ENCODE assay signal across 8 mouse cellular contexts in genomic region chr13:55329683-55330566, GRCm38 (mm10). TPM values are rescaled to one million over a fixed set of nuclear protein-coding genes. Genes with fewer than 3 reads are reported as not detected.
DNase-seq lines count a peak whose midpoint lies in the region; ATAC-seq and TF ChIP-seq lines count a peak whose summit lies in the region.

TSS of gene Mxd3 (minus strand) at chr13:55329823.

- peak within 1 kb of the TSS; percentile 79 for H3K9ac ChIP-seq in embryonic facial prominence, embryonic 11.5 days (replicated peaks; ENCODE audit: low read length)
- H3K9ac ChIP-seq in heart, adult 2 months (ENCODE audit: low read depth, low read length): peak within 1 kb of the TSS; percentile 51

- peaks cover 10% of the 10 kb centered on the region for H3K36me3 ChIP-seq in embryonic facial prominence, embryonic 11.5 days (replicated peaks; ENCODE audit: control insufficient read depth, insufficient read depth, low read depth, low read length)
- H3K36me3 ChIP-seq in heart, adult 2 months (ENCODE audit: control insufficient read depth, insufficient read depth, low read length): no peaks in the 10 kb centered on the region
- no peaks in the 10 kb centered on the region for H3K36me3 ChIP-seq in kidney, adult 2 months (ENCODE audit: control insufficient read depth, insufficient read depth, low read length)

- intact Hi-C loops in heart, adult 2 months (cut with DNase I): loop anchor here (2.0 to 10.0 kb wide), 2 partner anchors 33 to 225 kb away; partner anchors contain the start of genes Lman2, Uimc1 and Zfp346

- no peak for TF ChIP-seq CTCF in heart, adult 2 months (IDR thresholded peaks at IDR 0.05)
- no peak for TF ChIP-seq CTCF in kidney, adult 2 months (conservative IDR thresholded peaks at IDR 0.05; ENCODE audit: insufficient read depth, insufficient read length, low read depth, low read length)

- H3K4me2 ChIP-seq in embryonic facial prominence, embryonic 11.5 days (ENCODE audit: low read depth, low read length): peak within 1 kb of the TSS; percentile 87

- H3K4me1 ChIP-seq in embryonic facial prominence, embryonic 11.5 days (ENCODE audit: control insufficient read depth, insufficient read depth, low read length): peaks cover 7% of the 10 kb centered on the region
- H3K4me1 ChIP-seq in heart, adult 2 months (ENCODE audit: control insufficient read depth, insufficient read depth, low read length): peaks cover 2% of the 10 kb centered on the region; the same call in 1 of the 2 replicates
- H3K4me1 ChIP-seq in kidney, adult 2 months (ENCODE audit: control insufficient read depth, insufficient read depth, low read length): peaks cover 8% of the 10 kb centered on the region; the same call in 1 of the 2 replicates

- H3K27me3 ChIP-seq in embryonic facial prominence, embryonic 11.5 days (ENCODE audit: control insufficient read depth, insufficient read depth, low read length): no peaks in the 10 kb centered on the region
- H3K27me3 ChIP-seq in heart, adult 2 months (ENCODE audit: control insufficient read depth, insufficient read depth, low read length): no peaks in the 10 kb centered on the region
- H3K27me3 ChIP-seq in kidney, adult 2 months (replicated peaks; ENCODE audit: control insufficient read depth, insufficient read depth, low read length): no peaks in the 10 kb centered on the region

- peak within 1 kb of the TSS; percentile 55 for H3K4me3 ChIP-seq in embryonic facial prominence, embryonic 11.5 days (ENCODE audit: low read depth, low read length)
- peak within 1 kb of the TSS; percentile 60 for H3K4me3 ChIP-seq in heart, adult 2 months
- peak within 1 kb of the TSS; percentile 57 for H3K4me3 ChIP-seq in kidney, adult 2 months (ENCODE audit: insufficient read depth, low read depth, low read length)

- peak; percentile 74 for ATAC-seq in embryonic facial prominence, embryonic 11.5 days (replicated peaks; ENCODE audit: insufficient number of reproducible peaks, low FRiP score, low TSS enrichment, low read depth)

- no peak for TF ChIP-seq EP300 in heart, adult 2 months (IDR thresholded peaks at IDR 0.05; ENCODE audit: insufficient read depth, low read depth, low read length)

- no peaks in the 10 kb centered on the region for H3K79me2 ChIP-seq in heart, adult 2 months (replicated peaks; ENCODE audit: control insufficient read depth, insufficient read depth, low read length)

- H3K27ac ChIP-seq in embryonic facial prominence, embryonic 11.5 days (replicated peaks; ENCODE audit: low read depth, low read length): peak within 1 kb of the TSS; percentile 79
- no peak within 1 kb of the TSS for H3K27ac ChIP-seq in heart, adult 2 months
- H3K27ac ChIP-seq in kidney, adult 2 months (ENCODE audit: insufficient read depth, low read depth, low read length): no peak within 1 kb of the TSS

- H3K9me3 ChIP-seq in embryonic facial prominence, embryonic 11.5 days (replicated peaks; ENCODE audit: control insufficient read depth, low read length): no peaks in the 10 kb centered on the region

- DNase-seq in 416B (ENCODE audit: low read depth) (peak; percentile 95), liver (peak; percentile 94)
- DNase-seq in adrenal gland, postnatal 14 days: peak; percentile 90
- peak; percentile 92 for DNase-seq in embryonic facial prominence, embryonic 11.5 days (ENCODE audit: low spot score)
- peak; percentile 89 to 90 for DNase-seq in heart, adult 2 months
- DNase-seq in kidney, adult 2 months: peak; percentile 88
- peak; percentile 71 to 73 for DNase-seq in monocyte, adult 2 months (ENCODE audit: low read depth in 1 of 2, low spot score in 2 of 2)
- DNase-seq in spleen, postnatal 14 days (ENCODE audit: low spot score in 2 of 2): peak; percentile 79 to 83

- WGBS in embryonic facial prominence, embryonic 11.5 days: under 1% methylated on average over 76 of the region's 82 CpGs
- under 1% methylated on average over 72 of the region's 82 CpGs for WGBS in heart, adult 2 months
- WGBS in kidney, adult 2 months: under 1% methylated on average over 81 of the region's 82 CpGs

- no peak for TF ChIP-seq POLR2A in heart, adult 2 months (IDR thresholded peaks at IDR 0.05; ENCODE audit: insufficient read depth, low read depth, low read length)
- no peak for TF ChIP-seq POLR2A in kidney, adult 2 months (IDR thresholded peaks at IDR 0.05; ENCODE audit: low read depth, low read length)

RNA-seq across cellular contexts. Expression of gene Mxd3, which starts in this region (rescaled TPM):
- total RNA-seq in adrenal gland, postnatal 14 days (2021): 10.0 and 10.9 TPM in 2 replicates
- 24.1 and 27.1 TPM in 2 replicates for polyA plus RNA-seq in embryonic facial prominence, embryonic 11.5 days (2014; fragmentation: Nextera tagmentation; extraction: Ambion mirVana)
- not detected for total RNA-seq in heart, adult 2 months (2021)
- polyA plus RNA-seq in heart, adult 2 months (2012; rRNA removed): 0.21 and 0.53 TPM in 2 replicates
- polyA plus RNA-seq in kidney, adult 2 months (2012; rRNA removed): 1.2 and 1.3 TPM in 2 replicates

Comparison
In these comparisons a context has a peak if more than half of its experiments do, and no peak if none do; other contexts are left out.
1. RNA of gene Mxd3 (total RNA-seq): 10.0 to 10.9 TPM in adrenal gland, postnatal 14 days; not detected in heart, adult 2 months; every median in the first group is over 10 times any median in the second.
2. RNA of gene Mxd3 (polyA plus RNA-seq): 24.1 to 27.1 TPM in embryonic facial prominence, embryonic 11.5 days; 1.2 to 1.3 TPM in kidney, adult 2 months and 0.21 to 0.53 TPM in heart, adult 2 months; every median in the first group is over 10 times any median in the second.
3. Peak in DNase-seq, H3K4me3 ChIP-seq and H3K9ac ChIP-seq in heart, adult 2 months; RNA of the gene not detected or under 1 TPM.
4. Peak in every context shown above with its lines, with median percentiles within 50 percentile points of each other: DNase-seq and H3K4me3 ChIP-seq.